Mouse (Mus musculus) myocyte (in vitro differentiated cells): Measurements from ENCODE around the gene Gatd1. TPM values are rescaled to one million over a fixed set of nuclear protein-coding genes. Genes with fewer than 3 reads are reported as not detected.
"Not testable (repeated sequence)": the region's sequence is repeated elsewhere in the genome, so short reads cannot be mapped to it uniquely, and the experiment has no call there.

ENCODE experiments used
- H3K27me3 ChIP-seq: one replicate; pipeline ENCODE4 v1.6.1; 2011; ENCODE audit not compliant: control insufficient read depth, insufficient read depth, insufficient read length
- H3K36me3 ChIP-seq: one replicate; pipeline ENCODE4 v1.6.1; 2011; ENCODE audit not compliant: control insufficient read depth, insufficient read depth
- H3K4me2 ChIP-seq: one replicate; pipeline ENCODE4 v1.6.1; 2011; ENCODE audit warnings: low read depth, control low read depth
- H3K4me3 ChIP-seq: one replicate; pipeline ENCODE4 v1.5.1; 2011; ENCODE audit warnings: mild to moderate bottlenecking, control low read depth, moderate library complexity
- H3K79me2 ChIP-seq: one replicate; pipeline ENCODE4 v1.6.1; 2011; ENCODE audit not compliant: control insufficient read depth, insufficient read depth
- H3ac ChIP-seq: one replicate; pipeline ENCODE4 v1.6.1; 2011; ENCODE audit not compliant: control insufficient read depth, insufficient read length
- CEBPB ChIP-seq: IDR thresholded peaks from 2 replicates; pipeline ENCODE4 v1.6.1; 2011; ENCODE audit warnings: mild to moderate bottlenecking, moderate library complexity; ENCODE audit not compliant: poor library complexity, insufficient read depth, severe bottlenecking
- E2F4 ChIP-seq: IDR thresholded peaks from one replicate; pipeline ENCODE4 v1.6.1; 2011; ENCODE audit warnings: mild to moderate bottlenecking, control low read depth, moderate library complexity; ENCODE audit not compliant: insufficient read depth
- MAX ChIP-seq: IDR thresholded peaks from one replicate; pipeline ENCODE4 v1.6.1; 2011; ENCODE audit warnings: low read depth, mild to moderate bottlenecking, control low read depth
- MYOD1 ChIP-seq, 3 experiments: IDR thresholded peaks; one replicate each; pipeline ENCODE4 v1.6.1; 2011; ENCODE audit warnings: control low read depth in 2 of 3, low read depth in 2 of 3, mild to moderate bottlenecking in 2 of 3, moderate library complexity in 1 of 3; ENCODE audit not compliant: insufficient read length in 2 of 3, control insufficient read depth in 1 of 3
- MYOG ChIP-seq, 3 experiments: IDR thresholded peaks; one replicate each; pipeline ENCODE4 v1.6.1; 2011; ENCODE audit warnings: control low read depth in 2 of 3, low read depth in 2 of 3, mild to moderate bottlenecking in 2 of 3; ENCODE audit not compliant: insufficient read length in 2 of 3, control insufficient read depth in 1 of 3, insufficient read depth in 1 of 3
- POLR2A ChIP-seq: IDR thresholded peaks from one replicate; pipeline ENCODE4 v1.6.1; 2011; ENCODE audit warnings: low read depth, mild to moderate bottlenecking, control low read depth, moderate library complexity; ENCODE audit not compliant: insufficient read length
- POLR2AphosphoS2 ChIP-seq: IDR thresholded peaks from one replicate; pipeline ENCODE4 v1.6.1; 2011; ENCODE audit warnings: low read depth, control low read depth; ENCODE audit not compliant: insufficient read length
- REST ChIP-seq: IDR thresholded peaks from one replicate; pipeline ENCODE4 v1.6.1; 2011; ENCODE audit warnings: mild to moderate bottlenecking, control low read depth, moderate library complexity; ENCODE audit not compliant: insufficient read depth, insufficient read length
- SRF ChIP-seq: IDR thresholded peaks from one replicate; pipeline ENCODE4 v1.6.1; 2011; ENCODE audit warnings: low read depth; ENCODE audit not compliant: control insufficient read depth, insufficient read length
- TCF12 ChIP-seq: IDR thresholded peaks from one replicate; pipeline ENCODE4 v1.6.1; 2011; ENCODE audit warnings: mild to moderate bottlenecking, control low read depth; ENCODE audit not compliant: poor library complexity, insufficient read depth, severe bottlenecking
- TCF3 ChIP-seq: IDR thresholded peaks from one replicate; pipeline ENCODE4 v1.6.1; 2011; ENCODE audit warnings: low read depth, control low read depth; ENCODE audit not compliant: insufficient read length
- USF1 ChIP-seq: IDR thresholded peaks from one replicate; pipeline ENCODE4 v1.6.1; 2011; ENCODE audit warnings: low read depth, mild to moderate bottlenecking, control low read depth, moderate library complexity
- polyA plus RNA-seq: library from polyadenylated mRNA; unstranded; fragments of >200 nt; fragmentation: generic; extraction: Trizol; gene quantifications from one replicate; pipeline ENCODE4 v1.2.1, GENCODE M21; 2012; ENCODE audit warnings: missing spikeins

The Gatd1 gene
- polyA plus RNA-seq, 1 experiment: 16.3 TPM

- Histone ChIP-seq H3K79me2 (no peaks in the 10 kb centered on the region), H3K4me2 (no peak overlapping the region), H3K36me3 (no peaks in the 10 kb centered on the region), H3ac (no peak overlapping the region), H3K4me3 (no peak overlapping the region), H3K27me3 (no peaks in the 10 kb centered on the region)
- TF ChIP-seq POLR2AphosphoS2: no peak
- no peak for TF ChIP-seq E2F4
- TF ChIP-seq MYOG (IDR thresholded peaks at IDR 0.05; ENCODE audit: control insufficient read depth in 1 of 3, insufficient read depth in 1 of 3, insufficient read length in 2 of 3, low read depth in 2 of 3): no peak
- TF ChIP-seq TCF12: no peak
- no peak for TF ChIP-seq MYOD1 (IDR thresholded peaks at IDR 0.05; ENCODE audit: control insufficient read depth in 1 of 3, insufficient read length in 2 of 3, low read depth in 2 of 3)
- TF ChIP-seq SRF: no peak
- TF ChIP-seq CEBPB: no peak
- no peak for TF ChIP-seq TCF3
- TF ChIP-seq MAX: no peak
- TF ChIP-seq REST: no peak
- TF ChIP-seq POLR2A: no peak
Observed at GRCm38 (mm10) chr7:141416144-141416841, 2.4 kb upstream of the Gatd1 start.

- Histone ChIP-seq H3K4me3 (peak overlapping the region; percentile 69), H3K79me2 (no peaks in the 10 kb centered on the region), H3K36me3 (no peaks in the 10 kb centered on the region), H3ac (peak overlapping the region; percentile 16), H3K4me2 (peak overlapping the region; percentile 86), H3K27me3 (no peaks in the 10 kb centered on the region)
- no peak for TF ChIP-seq SRF
- TF ChIP-seq MAX: no peak
- TF ChIP-seq USF1: no peak
- no peak for TF ChIP-seq POLR2AphosphoS2
- no peak for TF ChIP-seq E2F4
- TF ChIP-seq CEBPB: no peak
- no peak for TF ChIP-seq MYOD1 (IDR thresholded peaks at IDR 0.05; ENCODE audit: control insufficient read depth in 1 of 3, insufficient read length in 2 of 3, low read depth in 2 of 3)
- TF ChIP-seq TCF3: no peak
- TF ChIP-seq POLR2A: no peak
- TF ChIP-seq MYOG (IDR thresholded peaks at IDR 0.05; ENCODE audit: control insufficient read depth in 1 of 3, insufficient read depth in 1 of 3, insufficient read length in 2 of 3, low read depth in 2 of 3): no peak
- no peak for TF ChIP-seq REST
- no peak for TF ChIP-seq TCF12
Observed at GRCm38 (mm10) chr7:141413331-141413730, 605 bp downstream of the Gatd1 start.

DNA sequence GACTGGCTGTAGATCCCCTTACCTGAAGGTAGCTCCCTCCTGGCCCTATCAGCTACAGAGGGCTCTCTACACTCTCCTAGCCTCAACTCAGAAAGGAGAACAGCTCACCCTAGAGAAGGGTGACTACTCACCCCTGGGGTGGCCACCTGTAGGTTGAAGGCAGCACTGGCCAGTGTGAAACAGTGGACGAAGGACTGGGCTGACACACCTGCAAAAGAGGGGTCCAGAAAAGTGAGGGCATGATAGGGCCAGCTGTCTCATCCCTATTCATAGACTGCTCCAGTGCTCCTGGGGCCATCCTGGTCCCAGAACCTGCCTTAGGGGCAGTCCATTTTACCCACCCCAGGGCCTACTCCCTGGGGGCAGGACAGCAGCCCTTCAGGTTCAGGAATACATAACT, 2.3 kb downstream of the Gatd1 start:
- Histone ChIP-seq H3K79me2 (no peaks in the 10 kb centered on the region), H3K4me2 (no peak overlapping the region), H3K27me3 (no peaks in the 10 kb centered on the region), H3K4me3 (no peak overlapping the region), H3ac (no peak overlapping the region), H3K36me3 (no peaks in the 10 kb centered on the region)
- no peak for TF ChIP-seq SRF
- TF ChIP-seq TCF3: no peak
- no peak for TF ChIP-seq CEBPB
- no peak for TF ChIP-seq E2F4
- no peak for TF ChIP-seq REST

GRCm38 (mm10) chr7:141410631-141411030, 3.3 kb downstream of the Gatd1 start:
- no peak for TF ChIP-seq CEBPB
- TF ChIP-seq POLR2A: no peak
- TF ChIP-seq SRF: no peak
- TF ChIP-seq USF1: no peak
- TF ChIP-seq MYOD1 (IDR thresholded peaks at IDR 0.05; ENCODE audit: control insufficient read depth in 1 of 3, insufficient read length in 2 of 3, low read depth in 2 of 3): no peak
- TF ChIP-seq REST: no peak
- no peak for TF ChIP-seq MAX
- TF ChIP-seq MYOG (IDR thresholded peaks at IDR 0.05; ENCODE audit: control insufficient read depth in 1 of 3, insufficient read depth in 1 of 3, insufficient read length in 2 of 3, low read depth in 2 of 3): no peak

GRCm38 (mm10) chr7:141408833-141409232, 5.1 kb downstream of the Gatd1 start:
- Histone ChIP-seq H3K36me3 (no peaks in the 10 kb centered on the region), H3K27me3 (no peaks in the 10 kb centered on the region)

More at GRCm38 (mm10) chr7:141410631-141411030, 3.3 kb downstream of the Gatd1 start:
- H3ac ChIP-seq: no peak overlapping the region
- H3K4me3 ChIP-seq: no peak overlapping the region
- no peaks in the 10 kb centered on the region for H3K79me2 ChIP-seq
- no peak overlapping the region for H3K4me2 ChIP-seq
- no peaks in the 10 kb centered on the region for H3K27me3 ChIP-seq
- H3K36me3 ChIP-seq: no peaks in the 10 kb centered on the region

GRCm38 (mm10) chr7:141407670-141408069, 6.3 kb downstream of the Gatd1 start:
- H3K36me3 ChIP-seq, H3K27me3 ChIP-seq, H3K79me2 ChIP-seq, H3K4me3 ChIP-seq, H3K4me2 ChIP-seq, H3ac ChIP-seq: not testable (repeated sequence)

More at GRCm38 (mm10) chr7:141408833-141409232, 5.1 kb downstream of the Gatd1 start:
- no peak overlapping the region for H3ac ChIP-seq
- no peak overlapping the region for H3K4me2 ChIP-seq
- TF ChIP-seq USF1 (no peak), POLR2A (no peak), POLR2AphosphoS2 (no peak), CEBPB (no peak), MYOG (IDR thresholded peaks at IDR 0.05; ENCODE audit: control insufficient read depth in 1 of 3, insufficient read depth in 1 of 3, insufficient read length in 2 of 3, low read depth in 2 of 3) (peak in 1 of 3 experiments; percentile 32), TCF12 (no peak), SRF (no peak), REST (no peak), MYOD1 (IDR thresholded peaks at IDR 0.05; ENCODE audit: control insufficient read depth in 1 of 3, insufficient read length in 2 of 3, low read depth in 2 of 3) (no peak), TCF3 (no peak), E2F4 (peak; percentile 16)
- H3K79me2 ChIP-seq: no peaks in the 10 kb centered on the region
- no peak overlapping the region for H3K4me3 ChIP-seq
